9 mouse cellular contexts compared by ENCODE assay signal in the genomic region with DNA sequence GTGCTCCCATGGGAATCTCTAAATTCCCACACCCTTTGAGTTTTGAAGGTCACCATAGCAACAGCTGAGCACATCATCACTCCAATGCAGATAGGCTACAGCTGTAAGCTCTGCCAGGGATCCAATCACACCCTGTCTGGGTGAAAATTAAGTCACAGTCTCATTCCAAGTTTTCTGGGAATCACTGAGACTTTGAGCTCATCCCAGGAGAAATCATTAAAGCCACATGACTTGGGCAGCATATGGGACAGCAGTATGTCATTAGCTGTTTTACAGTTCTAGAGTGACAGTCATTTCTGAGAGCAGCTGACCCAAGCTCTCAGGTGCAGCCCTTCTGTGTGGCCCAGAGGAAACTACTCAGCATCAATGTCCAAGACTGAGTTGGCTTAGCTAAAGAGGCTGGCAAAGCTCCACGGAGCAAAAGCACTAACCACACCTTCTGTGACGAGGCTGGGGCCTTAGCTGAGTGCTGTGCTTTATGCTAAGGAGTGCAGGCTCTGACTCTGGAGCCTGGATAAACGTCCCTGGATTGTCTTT. TPM values are rescaled to one million over a fixed set of nuclear protein-coding genes. Genes with fewer than 3 reads are reported as not detected.
DNase-seq lines count a peak whose midpoint lies in the region; ATAC-seq lines count a peak whose summit lies in the region.
"Had no signal": no experiment of that assay in that cellular context is flagged by ENCODE, and none has a peak within 500 bp of the region (broad histone marks: within the 10 kb centered on the region; RNA-seq: fewer than 3 reads in every experiment).

No protein-coding gene starts in this region.

- no peaks in the 10 kb centered on the region for H3K4me1 ChIP-seq in embryonic facial prominence, embryonic 11.5 days (ENCODE audit: control insufficient read depth, insufficient read depth, low read length)
- no peaks in the 10 kb centered on the region for H3K4me1 ChIP-seq in embryonic facial prominence, embryonic 10.5 days
- no peaks in the 10 kb centered on the region for H3K4me1 ChIP-seq in neural tube, embryonic 12.5 days
- peaks cover 3% of the 10 kb centered on the region; the same call in 1 of the 2 replicates for H3K4me1 ChIP-seq in midbrain, embryonic 16.5 days (ENCODE audit: control insufficient read depth, insufficient read depth, low read length)
- H3K4me1 ChIP-seq: megakaryocyte, embryonic 14.5 days had no signal

- no peak overlapping the region for H3K4me3 ChIP-seq in embryonic facial prominence, embryonic 11.5 days (ENCODE audit: low read depth, low read length)
- H3K4me3 ChIP-seq in embryonic facial prominence, embryonic 10.5 days, result no peak overlapping the region
- no peak overlapping the region for H3K4me3 ChIP-seq in neural tube, embryonic 12.5 days
- H3K4me3 ChIP-seq in midbrain, embryonic 16.5 days (ENCODE audit: low read depth, low read length), result no peak overlapping the region
- H3K4me3 ChIP-seq: megakaryocyte, embryonic 14.5 days had no signal

- 48% methylated on average over 3 of the region's 3 CpGs for WGBS in embryonic facial prominence, embryonic 11.5 days
- WGBS in embryonic facial prominence, embryonic 10.5 days, result 61% methylated on average over 3 of the region's 3 CpGs
- WGBS in neural tube, embryonic 12.5 days, result 56% methylated on average over 3 of the region's 3 CpGs
- 39% methylated on average over 3 of the region's 3 CpGs for WGBS in midbrain, embryonic 16.5 days

- H3K36me3 ChIP-seq in embryonic facial prominence, embryonic 11.5 days (replicated peaks; ENCODE audit: control insufficient read depth, insufficient read depth, low read depth, low read length), result no peaks in the 10 kb centered on the region
- no peaks in the 10 kb centered on the region for H3K36me3 ChIP-seq in embryonic facial prominence, embryonic 10.5 days (replicated peaks)
- no peaks in the 10 kb centered on the region for H3K36me3 ChIP-seq in neural tube, embryonic 12.5 days
- no peaks in the 10 kb centered on the region for H3K36me3 ChIP-seq in midbrain, embryonic 16.5 days (ENCODE audit: control insufficient read depth, insufficient read depth, low read length)

- ATAC-seq in embryonic facial prominence, embryonic 11.5 days (replicated peaks; ENCODE audit: insufficient number of reproducible peaks, low FRiP score, low TSS enrichment, low read depth), result peak; percentile 73
- peak; percentile 48; the same call in 1 of the 2 replicates for ATAC-seq in neural tube, embryonic 12.5 days (ENCODE audit: low FRiP score, low read depth)
- ATAC-seq in midbrain, embryonic 16.5 days, result peak; percentile 90
- no peak for ATAC-seq in megakaryocyte-erythroid progenitor cell, adult 5-6 weeks (replicated peaks; ENCODE audit: low FRiP score, low TSS enrichment, poor library complexity, severe bottlenecking)

- no peaks in the 10 kb centered on the region for H3K9me3 ChIP-seq in embryonic facial prominence, embryonic 11.5 days (replicated peaks; ENCODE audit: control insufficient read depth, low read length)
- H3K9me3 ChIP-seq in embryonic facial prominence, embryonic 10.5 days, result no peaks in the 10 kb centered on the region
- H3K9me3 ChIP-seq in neural tube, embryonic 12.5 days, result no peaks in the 10 kb centered on the region
- no peaks in the 10 kb centered on the region for H3K9me3 ChIP-seq in midbrain, embryonic 16.5 days (replicated peaks; ENCODE audit: control insufficient read depth, low read length, poor library complexity, severe bottlenecking)

- H3K4me2 ChIP-seq in embryonic facial prominence, embryonic 11.5 days (ENCODE audit: low read depth, low read length), result no peak overlapping the region
- no peak overlapping the region for H3K4me2 ChIP-seq in neural tube, embryonic 12.5 days (replicated peaks)
- H3K4me2 ChIP-seq in midbrain, embryonic 16.5 days (ENCODE audit: low read length), result no peak overlapping the region

- peak; percentile 6 for DNase-seq in embryonic facial prominence, embryonic 11.5 days (ENCODE audit: low spot score)
- DNase-seq in embryonic facial prominence, embryonic 10.5 days (ENCODE audit: low spot score), result no peak
- no peak for DNase-seq in neural tube, embryonic 10.5 days (ENCODE audit: extremely low spot score, low spot score)
- peak; percentile 67 for DNase-seq in heart, postnatal 4 days
- DNase-seq in B cell, adult 2 months, result no peak

- no peak overlapping the region for H3K9ac ChIP-seq in embryonic facial prominence, embryonic 11.5 days (replicated peaks; ENCODE audit: low read length)
- no peak overlapping the region for H3K9ac ChIP-seq in neural tube, embryonic 12.5 days
- no peak overlapping the region for H3K9ac ChIP-seq in midbrain, embryonic 16.5 days (ENCODE audit: low read depth, low read length)

- H3K27me3 ChIP-seq in embryonic facial prominence, embryonic 11.5 days (ENCODE audit: control insufficient read depth, insufficient read depth, low read length), result no peaks in the 10 kb centered on the region
- no peaks in the 10 kb centered on the region for H3K27me3 ChIP-seq in embryonic facial prominence, embryonic 10.5 days (replicated peaks; ENCODE audit: low read depth, poor library complexity, severe bottlenecking)
- H3K27me3 ChIP-seq in neural tube, embryonic 12.5 days (replicated peaks), result no peaks in the 10 kb centered on the region
- no peaks in the 10 kb centered on the region for H3K27me3 ChIP-seq in midbrain, embryonic 16.5 days (ENCODE audit: control insufficient read depth, insufficient read depth, low read depth, low read length)

- H3K27ac ChIP-seq in embryonic facial prominence, embryonic 11.5 days (replicated peaks; ENCODE audit: low read depth, low read length), result no peak overlapping the region
- H3K27ac ChIP-seq in embryonic facial prominence, embryonic 10.5 days (replicated peaks), result no peak overlapping the region
- H3K27ac ChIP-seq in neural tube, embryonic 12.5 days, result no peak overlapping the region
- H3K27ac ChIP-seq in midbrain, embryonic 16.5 days (ENCODE audit: low read length), result 0 out of 2 replicates have a peak overlapping the region, but pooled peaks have one; percentile 26

RNA-seq across cellular contexts. Expression of gene Btc, which starts 42.3 kb away (rescaled TPM):
- polyA plus RNA-seq in embryonic facial prominence, embryonic 11.5 days (2014; fragmentation: Nextera tagmentation; extraction: Ambion mirVana), result 0.25 and 0.76 TPM in 2 replicates
- 0.14 and 0.16 TPM in 2 replicates for polyA plus RNA-seq in embryonic facial prominence, embryonic 10.5 days (2016; fragmentation: Nextera tagmentation; extraction: Ambion mirVana)
- 0.13 and 0.19 TPM in 2 replicates for polyA plus RNA-seq in neural tube, embryonic 12.5 days (2016; fragmentation: Nextera tagmentation; extraction: Ambion mirVana)
- total RNA-seq in heart, postnatal 4 days (2021), result 1 to 10 TPM; 3.0 to 3.1 TPM
- polyA plus RNA-seq in midbrain, embryonic 16.5 days (2015; fragmentation: Nextera tagmentation; extraction: Ambion mirVana), result 0.18 and 0.39 TPM in 2 replicates
- total RNA-seq in megakaryocyte-erythroid progenitor cell, adult 5-6 weeks (2014; fragmentation: Nextera tagmentation), result 1.1 and 1.9 TPM in 2 replicates
- 1.4 TPM in 1 of 2 replicates, not detected in the other for total RNA-seq in megakaryocyte-erythroid progenitor cell, adult 5-6 weeks (2017)

Comparison
In these comparisons a context has a peak if more than half of its experiments do, and no peak if none do; other contexts are left out.
1. DNase-seq: peak in embryonic facial prominence, embryonic 11.5 days (single experiment) and heart, postnatal 4 days (single experiment); none in embryonic facial prominence, embryonic 10.5 days (single experiment), neural tube, embryonic 10.5 days (single experiment) and B cell, adult 2 months (0 of 2).